Mouse (Mus musculus): ENCODE measurements at regions not wholly inside any gene's neighbourhood (a gene's known extent, or its start where the extent isn't known, plus 50 kb on each side); places are given as distances from the start of the nearest gene placed in this dataset.
A peak's percentile ranks its signal among the peaks of the same experiment; 100 is the strongest.

DNA sequence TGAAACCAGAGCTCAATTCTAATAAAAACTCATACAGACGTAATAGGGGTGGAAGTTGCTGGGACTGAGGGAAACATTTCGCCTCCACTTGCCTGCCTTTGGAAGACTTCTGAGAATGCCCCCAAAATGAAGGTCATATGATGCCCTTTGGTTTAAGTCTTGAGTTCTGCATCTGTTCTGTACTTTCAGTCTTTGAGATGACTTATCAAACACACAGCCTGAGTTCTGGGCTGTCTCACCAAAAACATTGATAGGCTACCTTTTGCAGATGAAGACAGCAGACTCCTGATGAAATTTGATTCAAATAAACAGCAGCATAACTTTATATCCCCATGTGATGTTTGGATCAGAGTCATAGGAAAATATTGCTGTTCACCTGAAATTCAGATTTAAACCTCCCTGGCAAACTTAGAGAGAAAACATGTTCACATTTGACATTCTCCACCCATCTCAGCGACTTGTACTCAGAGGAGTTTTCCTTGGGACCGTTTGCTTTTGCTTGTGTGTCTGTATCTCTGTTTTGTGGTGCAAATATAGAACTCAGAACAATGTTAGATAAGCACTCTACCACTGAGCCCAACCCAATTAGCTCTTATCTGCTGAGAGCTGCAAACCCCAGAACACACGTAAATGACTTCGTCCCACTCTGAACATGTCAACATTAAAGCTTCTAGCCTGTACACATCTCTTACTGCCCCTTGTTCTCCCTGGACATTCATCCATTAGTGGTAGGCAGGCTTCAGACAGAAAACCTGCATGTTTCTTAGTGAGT lies 77.1 kb downstream of the Zfp36l1 start:
- Histone ChIP-seq H3K9me3 (no peaks in the 10 kb centered on the region), H3K4me2 (replicated peaks) (no peak overlapping the region), H3K4me1 (peaks cover 16% of the 10 kb centered on the region), H3K36me3 (no peaks in the 10 kb centered on the region), H3K4me3 (no peak overlapping the region), H3K9ac (no peak overlapping the region), H3K27me3 (no peaks in the 10 kb centered on the region), H3K27ac (no peak overlapping the region)
- ATAC-seq (ENCODE audit: insufficient number of reproducible peaks, insufficient read depth, low FRiP score, low TSS enrichment): no peak
- 73% methylated on average over 6 of the region's 6 CpGs for WGBS

DNA sequence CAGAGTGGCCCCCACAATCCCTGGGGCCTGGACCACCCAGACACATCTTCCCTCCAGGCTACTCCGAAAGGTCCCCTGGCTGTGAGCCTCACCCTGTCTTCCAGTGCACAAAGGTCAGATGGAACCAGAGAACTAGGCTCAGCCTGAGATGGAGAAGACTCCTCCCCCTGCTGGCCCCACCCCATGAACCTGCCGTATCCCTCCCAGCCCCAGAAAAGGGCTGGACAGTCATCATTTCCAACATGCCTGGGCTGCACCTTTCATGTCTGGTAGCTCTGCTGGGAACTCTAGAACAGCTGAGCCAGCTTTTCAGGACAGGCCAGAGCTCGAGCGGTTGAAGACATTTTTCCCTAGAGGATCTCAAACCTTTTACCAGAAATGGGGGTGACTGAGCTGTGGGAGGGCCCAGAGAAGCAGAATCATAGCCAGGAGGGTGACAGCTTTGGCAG lies 77.8 kb downstream of the Zfp36l1 start:
- no peak for ATAC-seq (ENCODE audit: insufficient number of reproducible peaks, insufficient read depth, low FRiP score, low TSS enrichment)
- no peaks in the 10 kb centered on the region for H3K27me3 ChIP-seq
- H3K9ac ChIP-seq: no peak overlapping the region
- 47% methylated on average over 4 of the region's 4 CpGs for WGBS
- H3K4me2 ChIP-seq (replicated peaks): no peak overlapping the region
- no peaks in the 10 kb centered on the region for H3K36me3 ChIP-seq
- peak overlapping the region; percentile 7; the same call in 1 of the 2 replicates for H3K27ac ChIP-seq
- no peaks in the 10 kb centered on the region for H3K9me3 ChIP-seq
- H3K4me3 ChIP-seq: no peak overlapping the region
- H3K4me1 ChIP-seq: peaks cover 16% of the 10 kb centered on the region

DNA sequence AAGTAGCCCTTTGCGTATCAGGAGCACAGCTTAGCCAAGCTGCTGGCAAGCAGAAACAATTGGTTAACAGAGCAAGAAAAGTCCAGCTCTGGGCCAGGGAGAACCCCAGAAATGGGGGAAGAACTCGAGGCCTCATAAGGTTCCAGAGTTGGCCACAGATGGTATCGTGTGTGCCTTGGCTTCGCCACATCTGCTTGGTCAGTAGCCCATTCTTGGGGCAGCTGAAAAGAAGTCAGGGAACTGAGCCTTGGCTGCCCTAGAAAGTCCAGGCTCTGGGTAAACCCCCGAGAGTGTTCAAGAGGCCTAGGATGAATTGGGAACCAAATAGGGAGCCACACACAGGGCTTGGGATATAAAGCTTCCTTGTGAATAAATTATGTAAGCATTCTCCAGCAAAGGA lies 78.7 kb downstream of the Zfp36l1 start:
- WGBS: 89% methylated on average over 5 of the region's 5 CpGs

DNA sequence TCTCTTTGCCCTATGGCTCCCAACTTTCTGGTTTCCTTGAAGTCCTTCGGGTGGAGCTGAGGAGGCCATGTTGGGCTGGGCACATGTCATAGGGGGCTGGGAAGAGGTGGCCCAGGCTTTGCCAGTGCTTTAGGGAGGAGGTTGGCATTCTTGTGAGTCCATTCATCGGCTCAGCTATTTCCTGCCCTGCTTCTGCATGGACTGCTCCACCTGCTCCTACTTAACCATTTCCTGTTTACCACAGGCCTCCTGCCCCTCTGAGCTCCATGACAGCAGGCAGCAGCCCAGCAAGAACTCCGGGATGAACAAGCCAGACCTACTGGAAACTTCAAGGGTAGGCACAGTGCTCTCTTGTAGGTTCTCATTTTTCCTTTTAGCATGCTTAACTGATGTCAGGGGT lies 80.3 kb downstream of the Zfp36l1 start:
- WGBS: 44% methylated on average over 3 of the region's 3 CpGs
- H3K4me2 ChIP-seq (replicated peaks): no peak overlapping the region
- H3K36me3 ChIP-seq: no peaks in the 10 kb centered on the region
- H3K9me3 ChIP-seq: no peaks in the 10 kb centered on the region
- H3K27me3 ChIP-seq: no peaks in the 10 kb centered on the region
- no peak overlapping the region for H3K27ac ChIP-seq
- H3K9ac ChIP-seq: no peak overlapping the region
- no peak overlapping the region for H3K4me3 ChIP-seq
- no peak for ATAC-seq (ENCODE audit: insufficient number of reproducible peaks, insufficient read depth, low FRiP score, low TSS enrichment)
- H3K4me1 ChIP-seq: peaks cover 16% of the 10 kb centered on the region

More for the DNA sequence above, 78.7 kb downstream of the Zfp36l1 start:
- no peaks in the 10 kb centered on the region for H3K9me3 ChIP-seq
- peaks cover 16% of the 10 kb centered on the region for H3K4me1 ChIP-seq
- no peak overlapping the region for H3K27ac ChIP-seq
- H3K36me3 ChIP-seq: no peaks in the 10 kb centered on the region
- no peak for ATAC-seq (ENCODE audit: insufficient number of reproducible peaks, insufficient read depth, low FRiP score, low TSS enrichment)
- H3K4me2 ChIP-seq (replicated peaks): no peak overlapping the region
- no peak overlapping the region for H3K4me3 ChIP-seq
- no peaks in the 10 kb centered on the region for H3K27me3 ChIP-seq
- H3K9ac ChIP-seq: no peak overlapping the region

DNA sequence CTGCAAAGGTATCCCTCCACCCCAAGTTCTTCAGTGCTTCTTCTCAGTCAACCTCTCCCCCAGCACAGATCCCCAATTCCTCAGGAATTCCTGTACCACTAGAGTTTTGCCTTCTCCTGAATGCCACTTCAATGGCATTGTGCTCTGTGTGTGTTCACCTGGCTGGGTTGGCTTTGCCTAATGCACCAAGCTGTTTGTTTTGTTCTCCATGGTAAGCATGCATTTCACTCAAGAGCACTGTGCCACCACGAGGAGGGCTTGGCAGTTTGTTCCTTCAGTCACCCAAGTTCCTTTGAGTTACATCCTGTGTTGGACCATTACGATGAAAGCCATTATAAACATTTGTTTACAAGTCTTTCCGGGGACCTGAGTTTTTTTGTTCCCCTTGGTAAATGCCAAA lies 84.5 kb downstream of the Zfp36l1 start:
- no peak for ATAC-seq (ENCODE audit: insufficient number of reproducible peaks, insufficient read depth, low FRiP score, low TSS enrichment)
- 77% methylated on average over 3 of the region's 3 CpGs for WGBS
- no peak overlapping the region for H3K27ac ChIP-seq

DNA sequence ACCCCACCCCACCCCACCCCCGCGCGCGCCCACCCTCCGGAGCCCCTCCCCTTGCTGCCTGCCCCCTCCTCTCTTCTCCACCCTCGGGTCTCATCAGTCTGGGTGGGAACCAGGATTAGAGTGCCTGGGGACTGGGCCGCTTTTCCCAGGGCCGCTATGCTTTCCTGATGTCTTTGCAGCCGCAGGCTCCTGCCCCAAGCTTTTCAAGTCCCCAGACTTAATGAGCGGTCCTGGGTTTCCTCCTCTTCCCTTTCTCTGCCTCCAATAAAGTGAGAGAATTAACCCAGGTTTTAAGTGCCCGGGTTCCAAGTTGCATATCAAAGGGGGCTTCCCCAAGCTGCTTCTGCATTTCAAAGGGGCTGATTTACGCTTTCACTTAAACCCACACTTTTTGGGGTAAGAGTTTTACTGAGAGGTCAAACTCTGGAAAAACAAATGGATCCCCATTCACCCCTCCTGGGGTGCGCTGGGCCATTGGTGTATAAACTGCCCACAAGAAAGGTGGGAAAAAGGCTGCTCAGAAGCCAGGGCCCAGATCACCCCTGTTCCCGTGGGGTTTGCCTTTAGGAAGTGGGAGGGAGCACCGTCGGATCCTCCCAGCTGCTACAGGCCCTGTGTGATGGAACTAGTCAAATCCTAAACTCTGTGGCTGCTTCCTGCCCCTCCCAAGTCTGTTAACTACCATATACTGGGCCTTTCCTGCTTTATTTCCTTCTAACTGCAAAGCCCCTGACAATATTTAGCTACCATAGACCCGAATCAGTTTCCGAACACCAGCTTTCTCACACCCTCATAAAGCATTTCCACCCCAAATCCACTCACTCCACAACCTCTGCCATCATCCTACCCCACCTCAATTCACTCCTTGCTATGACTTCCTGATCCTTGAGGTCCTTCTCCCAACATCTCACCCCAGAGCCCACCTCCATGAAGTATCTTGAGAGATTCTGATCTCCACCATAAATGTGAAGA lies 89.4 kb downstream of the Zfp36l1 start:
- Histone ChIP-seq H3K4me1 (peaks cover 50% of the 10 kb centered on the region), H3K27ac (peak overlapping the region; percentile 97), H3K9ac (peak overlapping the region; percentile 24), H3K4me3 (peak overlapping the region; percentile 7; the same call in 1 of the 2 replicates), H3K36me3 (no peaks in the 10 kb centered on the region), H3K9me3 (no peaks in the 10 kb centered on the region), H3K27me3 (no peaks in the 10 kb centered on the region), H3K4me2 (replicated peaks) (peak overlapping the region; percentile 43)
- 9% methylated on average over 18 of the region's 18 CpGs for WGBS
- ATAC-seq (ENCODE audit: insufficient number of reproducible peaks, insufficient read depth, low FRiP score, low TSS enrichment): no peak

More for the DNA sequence above, 84.5 kb downstream of the Zfp36l1 start:
- H3K36me3 ChIP-seq: no peaks in the 10 kb centered on the region
- no peak overlapping the region for H3K4me2 ChIP-seq (replicated peaks)
- no peak overlapping the region for H3K9ac ChIP-seq
- no peak overlapping the region for H3K4me3 ChIP-seq
- H3K27me3 ChIP-seq: no peaks in the 10 kb centered on the region
- peaks cover 16% of the 10 kb centered on the region for H3K4me1 ChIP-seq
- H3K9me3 ChIP-seq: no peaks in the 10 kb centered on the region

DNA sequence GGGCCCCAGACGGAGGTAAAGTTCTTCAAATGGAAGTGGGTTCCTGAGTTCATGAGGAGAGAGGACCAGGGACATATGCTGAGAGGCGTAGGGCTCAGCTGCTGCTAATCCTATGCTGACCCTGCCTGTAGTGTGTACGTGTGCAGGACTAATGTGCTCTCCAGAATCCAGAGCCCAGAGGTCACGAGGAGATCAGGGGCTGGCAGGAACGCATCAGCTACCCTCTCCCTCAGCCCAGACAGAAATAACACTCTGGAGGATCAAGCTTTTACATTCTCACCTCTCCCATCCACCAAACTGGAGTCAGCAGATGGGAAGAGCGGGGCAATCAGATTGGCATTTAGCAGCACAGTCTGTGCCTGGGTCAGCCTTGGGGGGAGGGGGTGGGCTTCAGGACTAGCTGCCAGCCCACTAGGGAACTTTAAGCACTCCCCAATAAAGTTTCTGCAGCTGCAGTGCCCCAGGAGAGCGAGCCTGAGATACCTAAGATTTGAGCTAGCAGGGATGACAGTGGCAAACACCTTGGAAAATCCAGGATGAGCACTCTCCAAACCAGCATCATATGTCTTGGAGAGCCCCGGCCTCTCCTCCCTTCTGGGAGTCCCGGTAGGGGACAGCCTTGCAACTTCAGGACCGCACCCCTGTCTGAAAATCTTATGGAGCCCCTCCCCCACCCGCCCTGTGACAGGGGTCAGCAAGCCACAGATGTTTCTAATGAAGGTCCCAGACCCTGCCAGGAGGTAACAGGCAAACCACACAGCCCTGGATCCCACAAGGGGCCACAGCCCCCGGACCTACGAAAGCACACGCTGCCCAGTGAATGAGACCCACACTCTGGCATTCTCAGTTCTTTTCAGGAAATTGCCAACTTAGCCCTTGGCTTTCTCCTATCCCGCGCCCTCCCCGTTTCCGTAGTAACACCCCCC lies 90.4 kb downstream of the Zfp36l1 start:
- WGBS: 8% methylated on average over 18 of the region's 18 CpGs
- Histone ChIP-seq H3K4me3 (peak overlapping the region; percentile 7; the same call in 1 of the 2 replicates), H3K27me3 (no peaks in the 10 kb centered on the region), H3K9ac (peak overlapping the region; percentile 24; the same call in 1 of the 2 replicates), H3K9me3 (no peaks in the 10 kb centered on the region), H3K4me1 (peaks cover 55% of the 10 kb centered on the region), H3K36me3 (no peaks in the 10 kb centered on the region), H3K27ac (peak overlapping the region; percentile 97), H3K4me2 (replicated peaks) (peak overlapping the region; percentile 43)
- no peak for ATAC-seq (ENCODE audit: insufficient number of reproducible peaks, insufficient read depth, low FRiP score, low TSS enrichment)

DNA sequence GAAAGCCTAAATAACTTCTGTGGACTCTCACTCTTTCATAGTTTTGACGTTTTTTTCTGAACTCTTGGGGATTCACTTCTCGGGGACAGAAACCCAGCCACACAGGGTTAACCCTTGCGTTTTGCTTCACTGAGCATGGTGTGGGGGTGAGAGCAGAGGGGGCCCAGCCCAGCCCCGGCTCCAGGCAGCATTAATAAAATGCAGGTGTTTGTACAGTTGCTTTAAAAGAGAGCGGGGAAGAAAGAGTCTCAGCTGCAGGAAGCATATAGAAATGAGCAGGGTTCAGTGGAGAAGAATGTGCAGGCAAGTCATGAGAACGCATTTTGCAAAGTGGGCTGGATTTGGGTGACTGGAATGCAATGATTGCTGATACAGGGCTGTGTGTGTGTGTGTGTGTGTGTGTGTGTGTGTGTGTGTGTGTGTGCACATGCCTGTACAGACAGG lies 91.8 kb downstream of the Zfp36l1 start:
- Histone ChIP-seq H3K9ac (no peak overlapping the region), H3K4me1 (peaks cover 55% of the 10 kb centered on the region), H3K27me3 (no peaks in the 10 kb centered on the region), H3K36me3 (no peaks in the 10 kb centered on the region), H3K4me3 (0 out of 2 replicates have a peak overlapping the region, but pooled peaks have one; percentile 3), H3K4me2 (replicated peaks) (peak overlapping the region; percentile 43), H3K27ac (peak overlapping the region; percentile 97), H3K9me3 (no peaks in the 10 kb centered on the region)
- ATAC-seq (ENCODE audit: insufficient number of reproducible peaks, insufficient read depth, low FRiP score, low TSS enrichment): peak; percentile 80
- under 1% methylated on average over 6 of the region's 6 CpGs for WGBS

DNA sequence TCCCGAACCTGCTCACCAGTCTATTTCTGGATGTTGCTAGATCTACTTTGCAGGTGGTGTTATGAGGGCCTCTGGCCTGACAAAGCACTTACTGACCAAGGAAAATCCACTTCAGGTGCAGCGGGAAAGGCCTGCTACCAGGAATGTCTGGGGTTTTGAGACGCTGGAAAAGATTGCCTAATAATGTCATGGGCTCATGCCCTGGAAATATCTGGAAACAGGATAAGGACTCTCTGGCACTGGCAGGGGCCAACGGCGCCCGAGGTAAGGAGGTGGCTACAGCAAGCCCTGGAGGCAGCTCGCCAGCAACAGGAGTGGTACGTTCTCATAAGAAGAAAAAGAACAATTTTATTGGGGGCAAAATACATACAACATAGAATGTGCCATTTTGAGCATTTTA lies 94.7 kb downstream of the Zfp36l1 start:
- Histone ChIP-seq H3K4me3 (no peak overlapping the region), H3K27me3 (no peaks in the 10 kb centered on the region), H3K9me3 (no peaks in the 10 kb centered on the region), H3K27ac (no peak overlapping the region), H3K36me3 (no peaks in the 10 kb centered on the region), H3K9ac (no peak overlapping the region), H3K4me2 (replicated peaks) (no peak overlapping the region), H3K4me1 (peaks cover 62% of the 10 kb centered on the region)
- 88% methylated on average over 8 of the region's 8 CpGs for WGBS
- no peak for ATAC-seq (ENCODE audit: insufficient number of reproducible peaks, insufficient read depth, low FRiP score, low TSS enrichment)

DNA sequence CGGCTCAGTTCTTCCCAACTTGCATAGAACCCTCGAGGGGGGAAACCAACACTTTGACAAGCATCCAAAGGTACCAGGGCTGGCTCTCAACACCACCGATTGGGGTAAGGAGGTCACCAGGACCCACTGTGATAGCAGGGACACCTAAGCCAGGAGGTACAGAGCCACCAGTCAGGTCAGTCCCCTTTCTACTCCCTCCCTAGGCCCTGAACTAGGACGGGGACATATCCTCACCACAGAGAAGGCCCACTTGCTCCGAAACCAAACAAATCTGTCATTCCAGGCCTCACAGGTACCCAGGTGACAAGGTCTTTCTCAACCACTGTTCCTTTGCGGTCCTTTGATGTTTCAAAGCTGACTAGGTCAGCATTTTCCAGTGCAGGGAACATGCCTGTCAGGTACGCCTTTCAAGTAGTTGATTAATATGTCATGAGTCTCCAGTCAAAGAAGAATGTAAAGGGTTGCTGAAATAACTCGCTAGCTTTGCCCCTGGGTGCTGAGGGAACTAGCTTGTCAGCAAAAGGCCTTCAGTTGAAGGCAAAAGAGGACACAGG lies 95.4 kb downstream of the Zfp36l1 start:
- Histone ChIP-seq H3K4me3 (no peak overlapping the region), H3K4me2 (replicated peaks) (no peak overlapping the region), H3K27ac (no peak overlapping the region), H3K4me1 (peaks cover 56% of the 10 kb centered on the region), H3K27me3 (no peaks in the 10 kb centered on the region), H3K36me3 (no peaks in the 10 kb centered on the region), H3K9me3 (no peaks in the 10 kb centered on the region), H3K9ac (no peak overlapping the region)
- 77% methylated on average over 8 of the region's 8 CpGs for WGBS
- ATAC-seq (ENCODE audit: insufficient number of reproducible peaks, insufficient read depth, low FRiP score, low TSS enrichment): no peak

DNA sequence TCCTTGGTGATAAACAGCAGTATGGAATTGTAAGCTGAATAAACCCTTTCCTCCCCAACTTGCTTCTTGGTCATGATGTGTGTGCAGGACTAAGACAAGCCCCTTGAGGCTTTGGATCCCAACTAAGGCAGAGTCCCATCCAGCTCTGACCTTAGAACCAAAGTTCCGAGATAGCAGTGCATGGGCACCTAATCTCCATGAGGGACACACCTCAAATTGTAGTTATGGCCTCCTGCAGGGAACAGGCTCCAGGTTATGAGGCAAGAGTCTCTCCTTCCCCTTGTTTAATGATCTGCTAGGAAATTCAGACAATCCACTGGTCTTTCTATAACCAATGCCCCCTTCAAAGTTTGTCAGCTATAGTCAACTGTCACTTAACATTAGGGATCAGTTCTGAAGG lies 96.9 kb downstream of the Zfp36l1 start:
- Histone ChIP-seq H3K27ac (no peak overlapping the region), H3K9me3 (no peaks in the 10 kb centered on the region), H3K27me3 (no peaks in the 10 kb centered on the region), H3K4me3 (no peak overlapping the region), H3K4me1 (peaks cover 41% of the 10 kb centered on the region), H3K4me2 (replicated peaks) (no peak overlapping the region), H3K9ac (no peak overlapping the region), H3K36me3 (no peaks in the 10 kb centered on the region)
- WGBS: 94% methylated on average over 1 of the region's 1 CpGs
- ATAC-seq (ENCODE audit: insufficient number of reproducible peaks, insufficient read depth, low FRiP score, low TSS enrichment): no peak

All from embryonic facial prominence, embryonic 12.5 days (tissue).